Mouse (Mus musculus): ENCODE data around the gene Strn3. TPM values are rescaled to one million over a fixed set of nuclear protein-coding genes. Genes with fewer than 3 reads are reported as not detected.
"Not testable (repeated sequence)": the region's sequence is repeated elsewhere in the genome, so short reads cannot be mapped to it uniquely, and the experiment has no call there.

The Strn3 gene
- polyA plus RNA-seq, 1 experiment = 7.1 TPM

GRCm38 (mm10) chr12:51694966-51695365 lies 3.3 kb upstream of the Strn3 start:
- DNase-seq (ENCODE audit: low read depth in 1 of 2, low spot score in 2 of 2) = no peak
- Histone ChIP-seq H3K36me3 (ENCODE audit: control insufficient read depth, insufficient read depth, low read length) (no peaks in the 10 kb centered on the region), H3K4me3 (ENCODE audit: extremely low read depth, insufficient read depth, insufficient read length) (no peak overlapping the region), H3K27ac (ENCODE audit: insufficient read depth, low read length) (no peak overlapping the region), H3K4me1 (ENCODE audit: control insufficient read depth, insufficient read depth, insufficient read length) (peaks cover 2% of the 10 kb centered on the region; the same call in 1 of the 2 replicates), H3K27me3 (ENCODE audit: control insufficient read depth, insufficient read depth, low read length) (no peaks in the 10 kb centered on the region)
- TF ChIP-seq CTCF (IDR thresholded peaks at IDR 0.05; ENCODE audit: extremely low read depth, insufficient read depth, insufficient read length, insufficient replicate concordance) = no peak
- TF ChIP-seq POLR2A (IDR thresholded peaks at IDR 0.05; ENCODE audit: low read depth, low read length) = no peak
- WGBS = 73% methylated on average over 1 of the region's 1 CpGs

- Histone ChIP-seq H3K36me3 (ENCODE audit: control insufficient read depth, insufficient read depth, low read length) (no peaks in the 10 kb centered on the region), H3K27me3 (ENCODE audit: control insufficient read depth, insufficient read depth, low read length) (no peaks in the 10 kb centered on the region), H3K4me1 (ENCODE audit: control insufficient read depth, insufficient read depth, insufficient read length) (peaks cover 2% of the 10 kb centered on the region), H3K27ac (ENCODE audit: insufficient read depth, low read length) (no peak overlapping the region), H3K4me3 (ENCODE audit: extremely low read depth, insufficient read depth, insufficient read length) (no peak overlapping the region)
- no peak for DNase-seq (ENCODE audit: low read depth in 1 of 2, low spot score in 2 of 2)
- TF ChIP-seq POLR2A (IDR thresholded peaks at IDR 0.05; ENCODE audit: low read depth, low read length) = no peak
- no peak for TF ChIP-seq CTCF (IDR thresholded peaks at IDR 0.05; ENCODE audit: extremely low read depth, insufficient read depth, insufficient read length, insufficient replicate concordance)
Observed at GRCm38 (mm10) chr12:51694096-51694495, 2.4 kb upstream of the Strn3 start.

GRCm38 (mm10) chr12:51693419-51693818 lies 1.7 kb upstream of the Strn3 start:
- peaks cover 4% of the 10 kb centered on the region for H3K4me1 ChIP-seq (ENCODE audit: control insufficient read depth, insufficient read depth, insufficient read length)
- TF ChIP-seq CTCF (IDR thresholded peaks at IDR 0.05; ENCODE audit: extremely low read depth, insufficient read depth, insufficient read length, insufficient replicate concordance) = no peak
- no peak for TF ChIP-seq POLR2A (IDR thresholded peaks at IDR 0.05; ENCODE audit: low read depth, low read length)
- no peak for DNase-seq (ENCODE audit: low read depth in 1 of 2, low spot score in 2 of 2)
- no peak overlapping the region for H3K4me3 ChIP-seq (ENCODE audit: extremely low read depth, insufficient read depth, insufficient read length)
- H3K27ac ChIP-seq (ENCODE audit: insufficient read depth, low read length) = no peak overlapping the region
- H3K36me3 ChIP-seq (ENCODE audit: control insufficient read depth, insufficient read depth, low read length) = no peaks in the 10 kb centered on the region
- H3K27me3 ChIP-seq (ENCODE audit: control insufficient read depth, insufficient read depth, low read length) = no peaks in the 10 kb centered on the region
- WGBS = 86% methylated on average over 3 of the region's 3 CpGs

- not testable (repeated sequence) for H3K27ac ChIP-seq (ENCODE audit: insufficient read depth, low read length); H3K27me3 ChIP-seq (ENCODE audit: control insufficient read depth, insufficient read depth, low read length); H3K4me1 ChIP-seq (ENCODE audit: control insufficient read depth, insufficient read depth, insufficient read length); DNase-seq (ENCODE audit: low read depth in 1 of 2, low spot score in 2 of 2); H3K36me3 ChIP-seq (ENCODE audit: control insufficient read depth, insufficient read depth, low read length); H3K4me3 ChIP-seq (ENCODE audit: extremely low read depth, insufficient read depth, insufficient read length)
- 74% methylated on average over 10 of the region's 10 CpGs for WGBS
Observed at GRCm38 (mm10) chr12:51692870-51693269, 1.2 kb upstream of the Strn3 start.

- DNase-seq (ENCODE audit: low read depth in 1 of 2, low spot score in 2 of 2) = peak; percentile 43 to 65
- 1% methylated on average over 102 of the region's 108 CpGs for WGBS
- Histone ChIP-seq H3K4me1 (ENCODE audit: control insufficient read depth, insufficient read depth, insufficient read length) (peaks cover 7% of the 10 kb centered on the region), H3K27me3 (ENCODE audit: control insufficient read depth, insufficient read depth, low read length) (no peaks in the 10 kb centered on the region), H3K27ac (ENCODE audit: insufficient read depth, low read length) (peak within 1 kb of the TSS; percentile 98), H3K4me3 (ENCODE audit: extremely low read depth, insufficient read depth, insufficient read length) (peak within 1 kb of the TSS; percentile 95), H3K36me3 (ENCODE audit: control insufficient read depth, insufficient read depth, low read length) (no peaks in the 10 kb centered on the region)
- no peak for TF ChIP-seq CTCF (IDR thresholded peaks at IDR 0.05; ENCODE audit: extremely low read depth, insufficient read depth, insufficient read length, insufficient replicate concordance)
- no peak for TF ChIP-seq POLR2A (IDR thresholded peaks at IDR 0.05; ENCODE audit: low read depth, low read length)
Observed at GRCm38 (mm10) chr12:51690893-51691844, 528 bp downstream of the Strn3 start, which contains the start of gene Ap4s1. TSS of gene Ap4s1 (plus strand) at chr12:51691033.

GRCm38 (mm10) chr12:51688546-51688945 lies 3.2 kb downstream of the Strn3 start:
- TF ChIP-seq POLR2A (IDR thresholded peaks at IDR 0.05; ENCODE audit: low read depth, low read length) = no peak
- H3K4me3 ChIP-seq (ENCODE audit: extremely low read depth, insufficient read depth, insufficient read length) = no peak overlapping the region
- no peaks in the 10 kb centered on the region for H3K27me3 ChIP-seq (ENCODE audit: control insufficient read depth, insufficient read depth, low read length)
- H3K36me3 ChIP-seq (ENCODE audit: control insufficient read depth, insufficient read depth, low read length) = no peaks in the 10 kb centered on the region
- no peak overlapping the region for H3K27ac ChIP-seq (ENCODE audit: insufficient read depth, low read length)
- H3K4me1 ChIP-seq (ENCODE audit: control insufficient read depth, insufficient read depth, insufficient read length) = peaks cover 7% of the 10 kb centered on the region
- whole genome bisulfite sequencing = 87% methylated on average over 2 of the region's 2 CpGs
- no peak for DNase-seq (ENCODE audit: low read depth in 1 of 2, low spot score in 2 of 2)

GRCm38 (mm10) chr12:51678844-51679243 lies 12.9 kb downstream of the Strn3 start:
- no peak overlapping the region for H3K4me3 ChIP-seq (ENCODE audit: extremely low read depth, insufficient read depth, insufficient read length)
- H3K4me1 ChIP-seq (ENCODE audit: control insufficient read depth, insufficient read depth, insufficient read length) = peaks cover 7% of the 10 kb centered on the region
- DNase-seq (ENCODE audit: low read depth in 1 of 2, low spot score in 2 of 2) = no peak
- H3K27me3 ChIP-seq (ENCODE audit: control insufficient read depth, insufficient read depth, low read length) = no peaks in the 10 kb centered on the region
- H3K27ac ChIP-seq (ENCODE audit: insufficient read depth, low read length) = no peak overlapping the region
- WGBS = 85% methylated on average over 1 of the region's 1 CpGs
- no peak for TF ChIP-seq POLR2A (IDR thresholded peaks at IDR 0.05; ENCODE audit: low read depth, low read length)
- no peaks in the 10 kb centered on the region for H3K36me3 ChIP-seq (ENCODE audit: control insufficient read depth, insufficient read depth, low read length)
